Mouse (Mus musculus) left cerebral cortex, postnatal 14 days (tissue): Measurements from ENCODE around the gene Casc3. TPM values are rescaled to one million over a fixed set of nuclear protein-coding genes. Genes with fewer than 3 reads are reported as not detected.

Experiments used
- DNase-seq, 2 experiments: peaks; one replicate each; pipeline ENCODE4 v3.0.0; 2021 to 2022; ENCODE audit warnings: low spot score in 2 of 2, mixed read lengths in 1 of 2
- intact Hi-C: fragments of 180-260 bp; cut with DNase I; formaldehyde crosslinking; loops from one replicate; pipeline ENCODE4 v1.15.1; 2025
- total RNA-seq, 2 experiments: library from RNA; stranded (reverse); gene quantifications; 2 replicates each; pipeline ENCODE4 v1.2.3; 2021

Gene Casc3
- total RNA-seq, 2 experiments from 2014 or later = 53.1 to 54.6 TPM

- DNase-seq = no peak
Observed at GRCm38 (mm10) chr11:98771844-98772525, 32.7 kb upstream of the Casc3 start.

GRCm38 (mm10) chr11:98772667-98773171, 32.0 kb upstream of the Casc3 start:
- no peak for DNase-seq
- intact Hi-C loops = loop anchor here (2.0 kb wide), 1 partner anchor 14 kb away; no protein-coding TSS in a partner anchor

More at GRCm38 (mm10) chr11:98771844-98772525, 32.7 kb upstream of the Casc3 start:
- intact Hi-C loops = loop anchor here (2.0 kb wide), 1 partner anchor 15 kb away; no protein-coding TSS in a partner anchor

- intact Hi-C loops = loop anchor here (2.0 kb wide), 1 partner anchor 13 kb away; no protein-coding TSS in a partner anchor
- DNase-seq = peak; percentile 99 to 100
Observed at GRCm38 (mm10) chr11:98773635-98774295, 30.9 kb upstream of the Casc3 start.

- DNase-seq = no peak
- intact Hi-C loops = no loop called here
Observed at GRCm38 (mm10) chr11:98774582-98775347, 29.9 kb upstream of the Casc3 start, which contains the start of gene Nr1d1. Nr1d1 (minus strand) TSS chr11:98775333.

GRCm38 (mm10) chr11:98775348-98776051, 29.2 kb upstream of the Casc3 start:
- intact Hi-C loops = no loop called here
- DNase-seq = peak; percentile 100

- intact Hi-C loops = no loop called here
- no peak for DNase-seq
Observed at GRCm38 (mm10) chr11:98776052-98776764, 28.5 kb upstream of the Casc3 start.

GRCm38 (mm10) chr11:98776843-98777590, 27.7 kb upstream of the Casc3 start:
- intact Hi-C loops = no loop called here
- no peak for DNase-seq

GRCm38 (mm10) chr11:98777888-98778287, 26.8 kb upstream of the Casc3 start:
- no peak for DNase-seq
- intact Hi-C loops = no loop called here

- DNase-seq = peak; percentile 86 to 95
- intact Hi-C loops = no loop called here
Observed at GRCm38 (mm10) chr11:98781851-98782512, 22.7 kb upstream of the Casc3 start.

- DNase-seq = peak in 1 of 2 experiments; percentile 71
- intact Hi-C loops = no loop called here
Observed at GRCm38 (mm10) chr11:98782651-98783235, 22.0 kb upstream of the Casc3 start.

GRCm38 (mm10) chr11:98783236-98783696, 21.4 kb upstream of the Casc3 start:
- intact Hi-C loops = no loop called here
- peak; percentile 95 to 99 for DNase-seq

- intact Hi-C loops = no loop called here
- DNase-seq = no peak
Observed at GRCm38 (mm10) chr11:98784139-98784538, 20.6 kb upstream of the Casc3 start.

- intact Hi-C loops = loop anchor here (5.0 kb wide), 1 partner anchor 68 kb away; no protein-coding TSS in a partner anchor
- DNase-seq = no peak
Observed at GRCm38 (mm10) chr11:98785214-98785613, 19.5 kb upstream of the Casc3 start.

- intact Hi-C loops = loop anchor here (2.0 to 5.0 kb wide), 4 partner anchors 13 to 85 kb away; partner anchors contain the start of genes Csf3 and Thra
- peak; percentile 86 to 97 for DNase-seq
Observed at GRCm38 (mm10) chr11:98785772-98786281, 18.9 kb upstream of the Casc3 start.

GRCm38 (mm10) chr11:98786359-98787214, 18.1 kb upstream of the Casc3 start:
- intact Hi-C loops = loop anchor here (2.0 to 5.0 kb wide), 4 partner anchors 14 to 86 kb away; partner anchors contain the start of genes Csf3 and Thra
- DNase-seq = peak; percentile 97 to 98
